In the genomic region with DNA sequence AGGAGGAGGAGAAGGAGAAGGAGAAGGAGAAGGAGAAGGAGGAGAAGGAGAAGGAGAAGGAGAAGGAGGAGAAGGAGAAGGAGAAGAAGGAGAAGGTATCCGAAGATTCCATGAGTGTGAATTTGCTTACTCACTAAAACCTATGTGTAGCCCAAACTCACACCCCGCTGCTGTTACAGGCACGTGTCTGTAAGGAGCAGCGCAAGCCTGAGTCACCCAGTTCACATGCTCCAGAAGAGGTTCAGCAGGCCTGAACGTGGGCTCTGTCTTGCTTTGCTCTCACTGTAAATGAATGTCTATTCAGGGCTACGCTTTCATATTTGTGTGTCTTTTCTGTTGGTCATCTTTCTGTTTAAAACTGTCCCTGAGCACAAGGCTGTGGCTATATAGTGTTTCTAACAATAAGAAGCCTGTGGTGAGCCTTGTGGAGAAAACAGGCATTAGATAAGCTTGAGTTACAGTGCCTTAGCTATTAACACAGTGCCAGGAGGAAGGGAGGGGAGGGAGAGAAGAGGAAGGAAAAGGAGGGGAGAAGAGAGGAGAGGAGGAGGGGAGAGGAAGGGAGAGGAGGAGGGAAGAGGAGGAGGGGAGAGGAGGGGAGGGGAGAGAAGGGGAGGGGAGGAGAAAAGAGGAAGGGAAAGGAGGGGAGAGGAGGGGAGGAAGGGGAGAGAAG, we compare ENCODE assay signal across 22 mouse cellular contexts.
"Had no signal": no experiment of that assay in that cellular context is flagged by ENCODE, and none has a peak within 500 bp of the region (broad histone marks: within the 10 kb centered on the region; RNA-seq: fewer than 3 reads in every experiment).

No protein-coding gene starts in this region.

- H3K27me3 ChIP-seq: kidney, embryonic 15.5 days; limb, embryonic 12.5 days; limb, embryonic 15.5 days; lung, embryonic 15.5 days; midbrain, embryonic 12.5 days; midbrain, embryonic 15.5 days; neural tube, embryonic 12.5 days; neural tube, embryonic 15.5 days; stomach, embryonic 15.5 days had no signal

- H3K4me2 ChIP-seq: kidney, embryonic 15.5 days; limb, embryonic 12.5 days; limb, embryonic 15.5 days; lung, embryonic 15.5 days; midbrain, embryonic 12.5 days; midbrain, embryonic 15.5 days; neural tube, embryonic 12.5 days; neural tube, embryonic 15.5 days; stomach, embryonic 15.5 days had no signal

- DNase-seq: kidney, adult 11 months; kidney, adult 8-10 months; kidney, postnatal 14 days; kidney, postnatal 4 days; left cerebral cortex, postnatal 4 days; lung, adult 18-20 months; lung, postnatal 10 days; lung, postnatal 36 days; retina, postnatal 1 day; right cerebral cortex, postnatal 25 days; spleen, adult 18-20 months; thymus, postnatal 25 days had no signal

- H3K36me3 ChIP-seq: kidney, embryonic 15.5 days; limb, embryonic 12.5 days; lung, embryonic 15.5 days; midbrain, embryonic 15.5 days; neural tube, embryonic 15.5 days; stomach, embryonic 15.5 days had no signal

- H3K9ac ChIP-seq: kidney, embryonic 15.5 days; limb, embryonic 12.5 days; limb, embryonic 15.5 days; liver, embryonic 14.5 days; lung, embryonic 15.5 days; midbrain, embryonic 12.5 days; midbrain, embryonic 15.5 days; neural tube, embryonic 12.5 days; neural tube, embryonic 15.5 days; stomach, embryonic 15.5 days had no signal

- ATAC-seq: midbrain, embryonic 15.5 days had no signal

- H3K4me3 ChIP-seq: kidney, embryonic 15.5 days; limb, embryonic 12.5 days; limb, embryonic 15.5 days; lung, embryonic 15.5 days; midbrain, embryonic 12.5 days; midbrain, embryonic 15.5 days; neural tube, embryonic 12.5 days; neural tube, embryonic 15.5 days; stomach, embryonic 15.5 days had no signal

- H3K4me1 ChIP-seq: kidney, embryonic 15.5 days; limb, embryonic 12.5 days; limb, embryonic 15.5 days; lung, embryonic 15.5 days; midbrain, embryonic 12.5 days; midbrain, embryonic 15.5 days; neural tube, embryonic 12.5 days; stomach, embryonic 15.5 days had no signal

- H3K27ac ChIP-seq: kidney, embryonic 15.5 days; limb, embryonic 12.5 days; limb, embryonic 15.5 days; liver, embryonic 14.5 days; lung, embryonic 15.5 days; midbrain, embryonic 12.5 days; midbrain, embryonic 15.5 days; neural tube, embryonic 12.5 days; neural tube, embryonic 15.5 days; stomach, embryonic 15.5 days had no signal

- H3K9me3 ChIP-seq: kidney, embryonic 15.5 days; limb, embryonic 12.5 days; limb, embryonic 15.5 days; lung, embryonic 15.5 days; midbrain, embryonic 12.5 days; midbrain, embryonic 15.5 days; neural tube, embryonic 12.5 days; neural tube, embryonic 15.5 days; stomach, embryonic 15.5 days had no signal
